In the genomic region with DNA sequence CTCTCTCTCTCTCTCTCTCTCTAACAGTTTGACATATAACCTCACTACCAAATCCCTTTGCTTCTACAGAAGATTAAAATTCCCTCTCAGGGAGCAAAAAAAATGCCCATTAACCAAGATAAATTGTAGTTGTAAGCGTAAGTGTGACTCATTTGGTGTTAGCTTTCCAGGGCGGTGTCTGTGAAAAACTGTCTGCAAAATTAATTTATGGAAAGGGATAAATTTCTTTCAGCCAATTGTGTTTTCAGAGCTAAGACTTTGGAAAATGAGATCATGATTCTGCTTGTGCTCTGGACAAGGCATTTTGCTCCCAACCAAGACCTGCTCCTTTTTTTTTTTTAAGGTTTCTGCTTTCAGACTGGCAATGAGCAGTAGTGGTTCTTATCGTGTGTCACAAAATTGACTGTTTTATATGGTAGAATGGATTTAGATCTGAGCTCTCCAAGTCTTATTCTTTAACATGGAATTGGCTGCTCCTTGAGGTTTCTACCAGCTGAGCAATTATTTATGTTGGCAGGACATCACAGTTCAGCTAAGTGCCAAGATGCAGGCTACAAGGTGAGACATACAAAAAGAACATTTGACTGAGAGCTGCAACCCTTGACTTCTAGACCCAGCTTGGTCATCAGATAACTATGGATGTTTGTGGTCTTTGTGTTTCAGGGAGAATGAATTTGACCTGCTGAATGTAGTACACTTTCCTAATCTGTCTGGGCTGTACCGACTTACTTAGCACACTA, we compare ENCODE assay signal across 21 mouse cellular contexts.
DNase-seq lines count a peak whose midpoint lies in the region; TF ChIP-seq lines count a peak whose summit lies in the region.
"Had no signal": no experiment of that assay in that cellular context is flagged by ENCODE, and none has a peak within 500 bp of the region (broad histone marks: within the 10 kb centered on the region; RNA-seq: fewer than 3 reads in every experiment).

No protein-coding gene starts in this region.

- H3K4me3 ChIP-seq in lung, adult 2 months (replicated peaks; ENCODE audit: extremely low read depth, low read depth, low read length): no peak overlapping the region
- H3K4me3 ChIP-seq: embryonic facial prominence, embryonic 12.5 days; embryonic facial prominence, embryonic 15.5 days; erythroblast, embryonic 14.5 days; forebrain, embryonic 10.5 days; forebrain, embryonic 13.5 days; hindbrain, embryonic 12.5 days; hindbrain, embryonic 15.5 days had no signal

- no peaks in the 10 kb centered on the region for H3K4me1 ChIP-seq in lung, adult 2 months (ENCODE audit: control insufficient read depth, insufficient read depth, low read length)
- H3K4me1 ChIP-seq: embryonic facial prominence, embryonic 12.5 days; embryonic facial prominence, embryonic 15.5 days; forebrain, embryonic 13.5 days; hindbrain, embryonic 12.5 days; hindbrain, embryonic 15.5 days had no signal

- peak; percentile 3 for DNase-seq in lung, postnatal 36 days
- no peak for DNase-seq in lung, adult 2 months
- peak; percentile 73 for DNase-seq in NIH3T3 (ENCODE audit: low read depth)
- DNase-seq in fibroblast of lung, adult 2 months (ENCODE audit: low read depth): peak; percentile 57
- no peak for DNase-seq in cerebellum, adult 9-11 months
- DNase-seq in c-Kit-positive CD71-positive TER-119-positive erythroid progenitor cells, embryonic 14.5 days (ENCODE audit: low spot score): no peak
- DNase-seq in gastrocnemius, postnatal 10 days: no peak
- DNase-seq: adrenal gland, adult 8-10 months; adrenal gland, postnatal 25 days; cerebellum, adult 18-20 months; cerebellum, adult 9-10 months; cerebellum, postnatal 25 days; gastrocnemius, postnatal 14 days; heart, adult 11 months had no signal

- WGBS in lung, adult 2 months: 80% methylated on average over 4 of the region's 4 CpGs

- no peak for TF ChIP-seq POLR2A in lung, adult 2 months (IDR thresholded peaks at IDR 0.05; ENCODE audit: borderline replicate concordance, extremely low read depth, low read depth, low read length)

- no peak for TF ChIP-seq CTCF in lung, adult 2 months (IDR thresholded peaks at IDR 0.05; ENCODE audit: insufficient read depth, low read length)

Comparison
In these comparisons a context has a peak if more than half of its experiments do, and no peak if none do; other contexts are left out.
1. DNase-seq: peak in lung, postnatal 36 days (single experiment), NIH3T3 (single experiment) and fibroblast of lung, adult 2 months (single experiment); none in lung, adult 2 months (single experiment), cerebellum, adult 9-11 months (single experiment), c-Kit-positive CD71-positive TER-119-positive erythroid progenitor cells, embryonic 14.5 days (single experiment) and gastrocnemius, postnatal 10 days (single experiment).